Mouse (Mus musculus): ENCODE measurements around the gene Ttc9. TPM values are rescaled to one million over a fixed set of nuclear protein-coding genes. Genes with fewer than 3 reads are reported as not detected.
A peak's percentile ranks its signal among the peaks of the same experiment; 100 is the strongest.

Ttc9 gene
- polyA plus RNA-seq (2012; rRNA removed), result 25.4 and 30.1 TPM in 2 replicates

DNA sequence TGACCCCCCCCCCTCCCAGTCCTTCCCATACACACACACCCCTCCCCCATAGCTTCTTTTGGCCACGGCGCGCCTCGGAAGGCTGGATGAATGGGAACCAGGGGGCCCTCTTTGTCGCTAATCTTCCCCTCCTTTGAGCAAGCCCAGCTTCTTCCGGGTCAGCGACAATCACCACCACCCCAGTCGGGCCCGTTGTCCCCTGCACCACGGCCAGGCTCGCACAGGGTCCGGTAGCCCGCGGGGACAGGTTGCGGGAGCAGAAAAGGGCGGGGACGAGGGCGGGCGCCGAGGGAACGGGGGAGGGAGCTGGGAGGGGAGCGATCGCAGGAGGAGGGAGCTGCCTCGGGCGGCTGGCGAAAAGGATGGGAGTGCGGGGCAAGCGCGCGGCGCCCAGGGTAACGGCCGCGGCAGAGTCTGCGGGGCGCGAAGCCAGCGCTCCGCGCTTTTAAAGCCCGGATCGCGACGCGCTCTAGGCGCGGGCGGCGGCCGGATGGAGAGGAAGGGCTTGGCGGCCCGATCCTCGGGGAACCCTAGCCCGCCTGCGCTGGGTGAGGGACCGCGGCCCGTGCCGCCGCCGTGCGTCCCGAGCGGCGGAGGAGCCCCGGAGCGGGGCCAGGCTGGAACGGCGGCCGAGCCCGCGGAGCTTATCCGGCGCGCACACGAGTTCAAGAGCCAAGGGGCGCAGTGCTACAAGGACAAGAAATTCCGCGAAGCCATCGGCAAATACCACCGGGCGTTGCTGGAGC lies at the start of gene Ttc9:
Gene Ttc9 (plus strand): TSS at position 335 of the 746 bp plus-strand sequence.
- Histone ChIP-seq H3K4me1 (ENCODE audit: control insufficient read depth, insufficient read depth, low read length) (peaks cover 9% of the 10 kb centered on the region), H3K27ac (ENCODE audit: control insufficient read depth, insufficient read depth, low read depth, low read length) (no peak within 1 kb of the TSS), H3K27me3 (ENCODE audit: control insufficient read depth, insufficient read depth, low read length) (no peaks in the 10 kb centered on the region), H3K4me3 (ENCODE audit: control insufficient read depth, low read depth, low read length) (peak within 1 kb of the TSS; percentile 87), H3K36me3 (ENCODE audit: control insufficient read depth, insufficient read depth, low read length) (no peaks in the 10 kb centered on the region)
- TF ChIP-seq POLR2A (IDR thresholded peaks at IDR 0.05; ENCODE audit: control insufficient read depth, low read depth, low read length) (no peak; the same call in 1 of the 2 replicates), CTCF (IDR thresholded peaks at IDR 0.05; ENCODE audit: control insufficient read depth, insufficient read depth, insufficient replicate concordance, low read depth, low read length) (no peak)

DNA sequence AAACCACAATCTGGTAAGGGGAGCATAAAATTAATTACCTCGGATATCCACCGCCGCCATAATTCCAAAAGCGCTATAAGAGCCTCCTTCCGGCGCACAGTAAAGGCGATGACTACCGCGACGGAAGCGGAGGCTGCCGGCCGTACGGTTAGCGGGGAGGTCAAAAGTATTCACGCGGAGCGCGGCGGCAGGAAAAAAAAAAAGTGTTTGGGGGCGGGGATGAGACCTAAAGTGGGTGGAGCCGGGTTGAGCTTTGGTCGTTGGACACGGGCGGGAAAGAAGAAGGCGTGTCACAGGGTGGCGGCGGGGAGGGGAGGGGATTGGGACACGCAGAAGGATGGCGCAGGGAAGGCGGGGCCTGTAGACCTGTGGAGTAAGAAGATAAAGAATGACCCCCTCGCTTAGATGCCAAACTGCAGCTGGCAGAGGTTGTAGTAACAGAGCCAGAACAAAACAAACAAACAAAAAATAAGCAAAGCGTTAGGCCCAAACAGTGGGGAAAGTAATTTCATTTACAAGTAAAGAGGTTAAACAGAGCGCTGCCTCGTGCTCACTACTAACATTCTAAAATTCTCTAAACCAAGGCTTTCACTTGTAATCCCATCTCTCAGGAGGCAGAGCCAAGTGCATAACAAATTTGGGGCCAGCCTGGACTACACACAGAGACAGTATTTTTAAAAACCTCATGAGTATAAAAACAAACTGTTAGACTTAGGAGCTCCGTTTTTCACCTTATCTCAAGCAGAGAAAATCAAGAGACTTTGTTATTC lies 36.0 kb upstream of the Ttc9 start, which contains the start of gene Med6:
Gene Med6 (minus strand): TSS at position 107 of the 770 bp plus-strand sequence.
- Histone ChIP-seq H3K4me1 (ENCODE audit: control insufficient read depth, insufficient read depth, low read length) (no peaks in the 10 kb centered on the region), H3K27me3 (ENCODE audit: control insufficient read depth, insufficient read depth, low read length) (no peaks in the 10 kb centered on the region), H3K4me3 (ENCODE audit: control insufficient read depth, low read depth, low read length) (peak within 1 kb of the TSS; percentile 88), H3K27ac (ENCODE audit: control insufficient read depth, insufficient read depth, low read depth, low read length) (peak within 1 kb of the TSS; percentile 68), H3K36me3 (ENCODE audit: control insufficient read depth, insufficient read depth, low read length) (peaks cover 1% of the 10 kb centered on the region; the same call in 1 of the 2 replicates)
- TF ChIP-seq POLR2A (IDR thresholded peaks at IDR 0.05; ENCODE audit: control insufficient read depth, low read depth, low read length), result peak; percentile 70
- TF ChIP-seq CTCF (IDR thresholded peaks at IDR 0.05; ENCODE audit: control insufficient read depth, insufficient read depth, insufficient replicate concordance, low read depth, low read length), result no peak

DNA sequence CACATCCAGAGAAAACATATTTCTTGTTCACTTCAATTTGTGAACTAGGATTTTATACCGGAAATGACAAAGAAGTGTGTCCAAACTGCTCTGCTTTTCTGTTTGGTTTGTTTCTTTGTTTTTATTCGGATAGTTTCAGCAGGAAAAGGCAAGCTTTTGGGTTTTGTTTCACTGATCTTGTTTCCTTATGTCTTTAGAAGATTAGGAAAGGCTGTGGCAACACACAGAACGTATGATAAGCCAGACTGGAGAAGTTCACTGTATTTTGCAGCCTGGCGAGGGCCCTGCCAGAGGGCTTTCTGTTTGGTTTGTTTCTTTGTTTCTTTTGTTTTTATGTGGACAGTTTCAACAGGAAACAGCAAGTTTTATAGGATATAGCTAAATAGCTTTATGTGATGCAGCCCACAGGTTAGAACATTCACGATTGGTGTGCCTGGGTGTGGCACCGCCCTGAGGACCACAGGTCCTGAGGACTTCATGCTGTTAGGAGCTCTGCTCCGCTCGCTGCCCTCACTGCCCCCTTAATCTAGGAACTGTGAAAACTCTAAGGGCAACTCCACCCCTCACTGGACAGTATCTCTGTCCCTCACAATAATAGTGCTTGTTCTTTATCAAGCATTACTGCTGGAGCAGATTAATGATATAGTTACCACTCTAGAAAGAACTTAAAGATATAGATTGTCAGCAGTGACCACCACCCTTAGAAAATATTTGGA lies 34.3 kb upstream of the Ttc9 start:
- H3K36me3 ChIP-seq (ENCODE audit: control insufficient read depth, insufficient read depth, low read length), result no peaks in the 10 kb centered on the region
- no peak overlapping the region for H3K4me3 ChIP-seq (ENCODE audit: control insufficient read depth, low read depth, low read length)
- TF ChIP-seq POLR2A (IDR thresholded peaks at IDR 0.05; ENCODE audit: control insufficient read depth, low read depth, low read length) (no peak), CTCF (IDR thresholded peaks at IDR 0.05; ENCODE audit: control insufficient read depth, insufficient read depth, insufficient replicate concordance, low read depth, low read length) (no peak)
- H3K27me3 ChIP-seq (ENCODE audit: control insufficient read depth, insufficient read depth, low read length), result no peaks in the 10 kb centered on the region
- H3K27ac ChIP-seq (ENCODE audit: control insufficient read depth, insufficient read depth, low read depth, low read length), result peak overlapping the region; percentile 39; the same call in 1 of the 2 replicates
- H3K4me1 ChIP-seq (ENCODE audit: control insufficient read depth, insufficient read depth, low read length), result no peaks in the 10 kb centered on the region

DNA sequence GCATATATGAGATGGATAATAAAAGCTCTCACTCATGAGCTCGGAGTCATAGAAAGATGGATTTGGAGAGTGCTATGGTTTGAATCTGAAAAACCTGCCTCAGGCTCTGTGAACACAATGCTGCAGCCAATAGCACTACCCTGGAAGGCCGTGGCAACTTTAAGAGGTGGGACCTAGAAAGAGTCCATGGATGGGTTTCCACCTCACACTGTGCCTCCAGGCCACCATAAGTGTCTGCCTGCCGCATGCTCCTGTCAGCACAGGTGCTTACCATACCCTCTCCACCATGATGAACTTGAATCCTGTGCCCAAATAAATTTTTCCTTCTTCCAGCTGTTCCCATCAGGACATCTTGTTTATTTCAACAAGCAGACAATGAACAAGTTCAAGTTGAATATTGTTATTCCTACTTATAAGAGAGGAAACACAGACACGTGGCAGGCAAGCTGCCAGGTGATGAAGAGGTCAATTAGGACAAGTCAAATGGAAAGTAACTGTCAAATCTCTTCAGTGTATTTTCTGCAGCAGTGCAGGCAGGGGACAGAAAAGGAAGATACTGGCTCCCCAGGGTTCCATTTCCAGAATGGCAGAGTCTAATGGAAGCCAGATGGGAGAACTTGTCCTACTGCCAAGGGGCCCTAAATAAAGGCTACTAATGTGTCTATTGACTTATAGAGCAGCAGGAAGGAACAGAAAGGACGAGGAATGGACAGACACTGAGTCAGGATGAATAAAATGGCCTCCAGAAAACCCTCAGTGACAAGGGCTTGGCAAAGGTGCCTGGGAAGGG lies 25.9 kb upstream of the Ttc9 start:
- no peaks in the 10 kb centered on the region for H3K36me3 ChIP-seq (ENCODE audit: control insufficient read depth, insufficient read depth, low read length)
- no peaks in the 10 kb centered on the region for H3K27me3 ChIP-seq (ENCODE audit: control insufficient read depth, insufficient read depth, low read length)
- H3K27ac ChIP-seq (ENCODE audit: control insufficient read depth, insufficient read depth, low read depth, low read length), result no peak overlapping the region
- TF ChIP-seq POLR2A (IDR thresholded peaks at IDR 0.05; ENCODE audit: control insufficient read depth, low read depth, low read length) (no peak), CTCF (IDR thresholded peaks at IDR 0.05; ENCODE audit: control insufficient read depth, insufficient read depth, insufficient replicate concordance, low read depth, low read length) (no peak)
- no peaks in the 10 kb centered on the region for H3K4me1 ChIP-seq (ENCODE audit: control insufficient read depth, insufficient read depth, low read length)
- H3K4me3 ChIP-seq (ENCODE audit: control insufficient read depth, low read depth, low read length), result no peak overlapping the region

DNA sequence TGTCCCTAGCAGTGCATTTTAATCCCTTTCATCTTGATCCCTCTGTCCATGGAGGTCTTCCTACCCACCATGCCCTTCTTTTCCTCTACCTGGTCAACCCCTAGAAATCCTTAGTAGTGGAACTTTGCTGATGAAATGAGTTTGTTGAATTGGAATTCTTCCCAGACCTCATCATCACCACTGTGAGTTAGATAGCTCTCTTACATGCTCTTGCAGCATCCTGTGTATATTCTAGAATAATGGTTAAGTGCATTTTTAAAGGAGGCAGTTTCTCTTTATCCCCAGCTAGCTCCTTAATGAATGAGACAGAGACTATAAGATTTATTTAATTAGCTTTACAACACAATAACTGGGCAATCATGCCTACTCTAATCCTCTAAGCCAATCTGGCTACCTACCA lies 21.6 kb upstream of the Ttc9 start:
- no peaks in the 10 kb centered on the region for H3K36me3 ChIP-seq (ENCODE audit: control insufficient read depth, insufficient read depth, low read length)

DNA sequence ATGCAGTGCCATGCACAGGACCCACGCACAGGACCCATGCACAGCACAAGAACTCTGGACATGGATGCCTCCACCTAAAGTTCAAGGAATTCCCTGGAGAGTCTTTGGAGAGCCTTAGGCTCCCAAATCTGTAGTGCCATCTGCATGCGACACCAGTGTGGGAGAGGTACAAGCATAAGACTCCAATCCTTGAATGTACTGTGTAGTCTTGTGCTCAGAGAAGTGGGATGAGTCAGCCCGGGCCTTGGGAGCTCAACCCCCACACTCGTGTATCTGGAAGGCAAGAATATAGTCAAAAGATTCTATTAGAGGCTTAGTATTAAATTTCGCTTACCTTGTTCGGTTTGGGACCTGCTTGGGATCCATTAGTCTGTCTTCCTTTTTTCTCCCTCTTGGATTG lies 15.2 kb upstream of the Ttc9 start:
- no peak overlapping the region for H3K27ac ChIP-seq (ENCODE audit: control insufficient read depth, insufficient read depth, low read depth, low read length)
- no peaks in the 10 kb centered on the region for H3K36me3 ChIP-seq (ENCODE audit: control insufficient read depth, insufficient read depth, low read length)
- no peaks in the 10 kb centered on the region for H3K4me1 ChIP-seq (ENCODE audit: control insufficient read depth, insufficient read depth, low read length)
- TF ChIP-seq CTCF (IDR thresholded peaks at IDR 0.05; ENCODE audit: control insufficient read depth, insufficient read depth, insufficient replicate concordance, low read depth, low read length), result no peak
- no peak for TF ChIP-seq POLR2A (IDR thresholded peaks at IDR 0.05; ENCODE audit: control insufficient read depth, low read depth, low read length)
- H3K4me3 ChIP-seq (ENCODE audit: control insufficient read depth, low read depth, low read length), result no peak overlapping the region
- no peaks in the 10 kb centered on the region for H3K27me3 ChIP-seq (ENCODE audit: control insufficient read depth, insufficient read depth, low read length)

More for the DNA sequence above, 21.6 kb upstream of the Ttc9 start:
- Histone ChIP-seq H3K4me1 (ENCODE audit: control insufficient read depth, insufficient read depth, low read length) (no peaks in the 10 kb centered on the region), H3K4me3 (ENCODE audit: control insufficient read depth, low read depth, low read length) (no peak overlapping the region), H3K27me3 (ENCODE audit: control insufficient read depth, insufficient read depth, low read length) (no peaks in the 10 kb centered on the region), H3K27ac (ENCODE audit: control insufficient read depth, insufficient read depth, low read depth, low read length) (no peak overlapping the region)
- TF ChIP-seq POLR2A (IDR thresholded peaks at IDR 0.05; ENCODE audit: control insufficient read depth, low read depth, low read length) (no peak), CTCF (IDR thresholded peaks at IDR 0.05; ENCODE audit: control insufficient read depth, insufficient read depth, insufficient replicate concordance, low read depth, low read length) (no peak)
